Mouse (Mus musculus) layer of hippocampus, postnatal 36 days (tissue): ENCODE results near the gene Ankrd35. TPM values are rescaled to one million over a fixed set of nuclear protein-coding genes. Genes with fewer than 3 reads are reported as not detected.
"Not testable (repeated sequence)": the region's sequence is repeated elsewhere in the genome, so short reads cannot be mapped to it uniquely, and the experiment has no call there.

Source experiments
- DNase-seq, 2 experiments: peaks; one replicate each; pipeline ENCODE4 v3.0.0; 2022
- total RNA-seq, 2 experiments: library from RNA; stranded (reverse); gene quantifications; 2 replicates each; pipeline ENCODE4 v1.2.3; 2021

The Ankrd35 gene
- total RNA-seq, 2 experiments from 2014 or later, result 4.3 to 5.1 TPM

GRCm38 (mm10) chr3:96673514-96673913, 3.6 kb downstream of the Ankrd35 start:
- no peak for DNase-seq

- no peak for DNase-seq
These were observed 4.5 kb downstream of the Ankrd35 start for GRCm38 (mm10) chr3:96674442-96674841.

GRCm38 (mm10) chr3:96675171-96675570, 5.2 kb downstream of the Ankrd35 start:
- no peak for DNase-seq

- no peak for DNase-seq
These were observed 5.8 kb downstream of the Ankrd35 start for GRCm38 (mm10) chr3:96675690-96676089.

GRCm38 (mm10) chr3:96678456-96678855, 8.5 kb downstream of the Ankrd35 start:
- DNase-seq, result no peak

DNA sequence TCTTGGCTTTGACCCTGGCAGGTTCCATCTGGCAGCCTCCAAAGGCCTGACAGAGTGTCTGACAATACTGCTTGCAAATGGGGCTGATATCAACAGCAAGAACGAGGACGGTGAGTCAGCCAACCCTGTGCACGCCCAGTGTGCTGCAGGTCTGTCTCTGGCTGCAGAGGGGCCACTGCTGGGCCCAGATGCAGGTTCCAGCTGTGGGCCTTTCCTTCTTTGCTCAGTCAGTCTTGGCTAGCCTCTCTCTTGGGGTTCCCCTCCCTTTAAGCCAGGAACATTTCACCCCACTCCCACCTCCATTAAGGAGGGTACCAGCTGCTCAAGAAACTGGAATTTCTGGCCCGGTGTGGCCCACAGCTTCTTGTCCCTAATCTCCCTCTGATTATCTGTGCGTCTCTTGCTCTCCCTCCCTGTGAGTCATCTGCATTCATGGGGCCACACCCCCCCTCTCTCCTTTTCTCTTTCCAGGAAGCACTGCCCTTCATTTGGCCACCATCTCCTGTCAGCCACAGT, 9.3 kb downstream of the Ankrd35 start:
- DNase-seq, result no peak

DNA sequence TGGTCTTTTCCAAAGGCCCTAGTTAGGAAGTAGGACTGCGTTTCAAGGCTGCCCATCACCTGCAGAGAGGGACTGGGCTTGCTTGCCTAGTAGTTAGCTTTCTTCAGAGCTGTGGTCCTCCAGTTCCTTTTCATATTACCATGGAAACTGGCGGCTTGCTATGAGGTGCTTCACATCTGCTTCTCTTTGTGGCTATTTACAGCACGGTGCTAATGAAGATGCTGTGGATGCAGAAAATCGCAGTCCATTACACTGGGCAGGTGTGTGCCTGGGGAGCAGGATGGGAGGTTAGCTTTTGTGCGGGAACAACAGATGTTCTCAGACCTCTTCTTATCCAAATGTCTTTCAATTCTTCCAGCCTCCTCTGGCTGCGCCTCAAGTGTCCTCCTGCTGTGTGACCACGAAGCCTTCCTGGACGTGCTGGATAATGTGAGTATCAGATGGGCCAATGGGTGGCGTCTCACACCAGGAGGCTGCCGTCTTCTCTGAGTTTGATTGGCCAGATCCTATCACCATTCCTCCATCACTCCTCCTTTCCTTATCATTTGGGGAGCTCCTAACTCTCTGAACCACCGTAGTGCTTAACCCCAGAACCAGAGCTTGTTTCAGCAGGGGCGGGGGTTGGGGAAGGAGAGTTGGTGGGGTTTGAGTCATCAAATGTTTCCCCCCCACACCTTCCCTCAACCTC, 10.5 kb downstream of the Ankrd35 start:
- no peak for DNase-seq

DNA sequence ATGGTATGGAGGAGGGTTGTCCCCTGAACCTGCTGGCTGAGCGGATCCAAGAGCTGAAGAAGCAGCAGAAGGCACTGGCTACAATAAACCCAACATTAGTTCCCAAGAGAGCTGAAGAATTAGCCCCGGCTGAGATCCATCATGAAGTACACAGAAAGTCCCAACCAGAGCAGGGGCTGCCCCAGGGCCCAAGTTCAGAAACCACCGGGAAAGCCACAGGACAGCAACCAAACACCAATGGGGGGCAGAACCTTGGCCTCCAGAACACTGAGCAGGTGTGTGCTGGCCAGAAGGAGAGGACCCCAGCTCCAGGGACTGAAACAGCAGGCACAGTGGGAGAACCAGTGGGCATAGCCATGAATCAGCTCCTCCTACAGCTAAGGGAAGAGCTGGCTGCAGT, 13.6 kb downstream of the Ankrd35 start:
- no peak for DNase-seq

GRCm38 (mm10) chr3:96684151-96684821, 14.4 kb downstream of the Ankrd35 start:
- DNase-seq, result no peak

DNA sequence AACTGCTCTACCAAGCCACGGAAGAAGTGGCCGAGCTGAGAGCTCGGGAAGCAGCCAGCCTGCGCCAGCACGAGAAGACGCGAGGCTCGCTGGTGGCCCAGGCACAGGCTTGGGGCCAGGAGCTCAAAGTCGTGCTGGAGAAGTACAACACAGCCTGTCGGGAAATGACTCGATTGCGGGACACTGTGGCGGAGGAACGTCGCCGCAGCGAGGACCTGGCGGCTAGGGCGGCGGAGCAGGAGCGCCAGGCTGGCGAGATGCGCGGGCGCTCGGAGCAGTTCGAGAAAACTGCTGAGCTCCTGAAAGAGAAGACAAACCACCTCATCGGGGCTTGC, 14.9 kb downstream of the Ankrd35 start:
- DNase-seq, result no peak

DNA sequence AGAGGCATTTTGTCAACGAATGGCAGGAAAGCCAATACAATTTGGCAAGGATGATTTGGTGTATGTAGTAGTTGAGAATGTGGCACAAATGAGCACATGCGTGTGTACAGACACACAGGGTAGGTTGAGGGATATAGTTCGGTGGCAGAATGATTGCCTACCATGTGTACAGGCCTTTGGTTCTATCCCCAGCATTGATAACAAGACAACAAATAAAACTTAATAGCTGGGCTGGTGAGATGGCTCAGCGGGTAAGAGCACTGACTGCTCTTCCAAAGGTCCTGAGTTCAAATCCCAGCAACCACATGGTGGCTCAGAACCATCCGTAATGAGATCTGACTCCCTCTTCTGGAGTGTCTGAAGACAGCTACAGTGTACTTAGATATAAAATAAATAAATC, 16.1 kb downstream of the Ankrd35 start:
- not testable (repeated sequence) for DNase-seq

DNA sequence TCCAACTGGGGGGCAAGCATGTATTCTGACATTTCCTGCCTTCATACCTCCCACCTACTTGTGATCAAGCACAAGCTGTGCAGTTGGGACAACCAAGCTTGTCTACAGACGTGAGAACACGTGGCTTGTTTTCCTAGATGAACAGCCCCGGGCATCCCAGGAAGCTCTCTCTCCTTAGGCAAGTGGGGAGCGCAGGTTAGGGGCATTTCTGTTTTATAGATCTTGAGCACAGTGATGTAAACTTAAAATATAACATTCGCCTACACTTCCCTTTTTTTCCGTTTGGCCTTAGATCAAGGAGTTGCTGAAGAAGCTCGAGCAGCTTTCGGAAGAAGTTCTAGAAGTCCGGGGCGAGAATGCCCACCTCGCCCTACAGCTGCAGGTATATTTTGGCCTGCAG, 18.9 kb downstream of the Ankrd35 start:
- DNase-seq, result no peak

GRCm38 (mm10) chr3:96690298-96690697, 20.4 kb downstream of the Ankrd35 start:
- no peak for DNase-seq

- DNase-seq, result no peak
These were observed 22.6 kb downstream of the Ankrd35 start for GRCm38 (mm10) chr3:96692506-96692905.

DNA sequence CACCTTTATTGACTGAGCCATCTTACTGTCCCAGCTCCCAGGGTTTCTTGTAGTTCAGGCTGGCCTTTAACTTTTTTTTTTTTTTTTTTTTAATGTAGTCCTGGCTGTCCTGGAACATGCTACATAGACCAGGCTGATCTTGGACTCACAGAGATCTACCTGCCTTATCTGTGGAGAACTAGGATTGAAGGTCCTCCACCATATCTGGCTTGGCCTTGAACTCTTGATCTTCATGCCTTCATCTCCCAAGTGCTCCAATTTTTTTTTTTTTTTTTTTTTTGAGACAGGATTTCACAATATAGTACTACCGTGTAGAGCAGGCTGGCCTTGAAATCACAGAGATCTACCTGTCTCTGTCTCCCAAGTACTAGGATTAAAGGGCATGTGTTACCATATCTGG, 23.6 kb downstream of the Ankrd35 start:
- DNase-seq, result no peak

DNA sequence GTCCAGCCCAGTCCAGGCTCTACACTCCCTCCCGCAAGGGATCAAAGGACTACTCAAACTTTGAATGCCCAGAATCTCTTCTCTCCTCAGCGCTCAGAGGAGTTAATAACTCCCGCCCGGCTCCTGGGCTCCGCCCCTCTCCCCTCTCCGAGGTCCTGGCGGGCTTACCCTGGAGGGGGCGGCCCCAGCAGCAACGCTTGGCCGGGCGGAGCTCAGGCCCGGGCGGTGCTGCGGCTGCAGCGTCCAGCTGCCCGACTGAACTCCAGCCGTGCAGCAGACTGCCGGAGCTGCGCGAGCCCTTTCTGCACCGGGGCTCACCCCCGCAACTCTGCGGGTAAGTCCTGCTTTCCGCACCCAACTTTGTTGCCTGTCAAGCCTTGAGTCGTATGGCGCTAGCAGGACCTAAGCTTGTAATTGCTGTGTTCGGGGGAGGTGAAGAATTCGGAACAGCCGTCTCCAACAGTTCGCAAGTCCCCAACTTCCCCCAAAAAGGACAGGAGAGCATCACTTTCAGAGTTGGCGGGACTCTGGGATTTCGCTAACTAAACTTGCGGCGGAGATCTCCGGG, 26.4 kb downstream of the Ankrd35 start, which contains the start of gene Pias3:
Pias3 (plus strand) TSS at position 187 of the 568 bp plus-strand sequence.
- DNase-seq, result peak; percentile 55 to 72

DNA sequence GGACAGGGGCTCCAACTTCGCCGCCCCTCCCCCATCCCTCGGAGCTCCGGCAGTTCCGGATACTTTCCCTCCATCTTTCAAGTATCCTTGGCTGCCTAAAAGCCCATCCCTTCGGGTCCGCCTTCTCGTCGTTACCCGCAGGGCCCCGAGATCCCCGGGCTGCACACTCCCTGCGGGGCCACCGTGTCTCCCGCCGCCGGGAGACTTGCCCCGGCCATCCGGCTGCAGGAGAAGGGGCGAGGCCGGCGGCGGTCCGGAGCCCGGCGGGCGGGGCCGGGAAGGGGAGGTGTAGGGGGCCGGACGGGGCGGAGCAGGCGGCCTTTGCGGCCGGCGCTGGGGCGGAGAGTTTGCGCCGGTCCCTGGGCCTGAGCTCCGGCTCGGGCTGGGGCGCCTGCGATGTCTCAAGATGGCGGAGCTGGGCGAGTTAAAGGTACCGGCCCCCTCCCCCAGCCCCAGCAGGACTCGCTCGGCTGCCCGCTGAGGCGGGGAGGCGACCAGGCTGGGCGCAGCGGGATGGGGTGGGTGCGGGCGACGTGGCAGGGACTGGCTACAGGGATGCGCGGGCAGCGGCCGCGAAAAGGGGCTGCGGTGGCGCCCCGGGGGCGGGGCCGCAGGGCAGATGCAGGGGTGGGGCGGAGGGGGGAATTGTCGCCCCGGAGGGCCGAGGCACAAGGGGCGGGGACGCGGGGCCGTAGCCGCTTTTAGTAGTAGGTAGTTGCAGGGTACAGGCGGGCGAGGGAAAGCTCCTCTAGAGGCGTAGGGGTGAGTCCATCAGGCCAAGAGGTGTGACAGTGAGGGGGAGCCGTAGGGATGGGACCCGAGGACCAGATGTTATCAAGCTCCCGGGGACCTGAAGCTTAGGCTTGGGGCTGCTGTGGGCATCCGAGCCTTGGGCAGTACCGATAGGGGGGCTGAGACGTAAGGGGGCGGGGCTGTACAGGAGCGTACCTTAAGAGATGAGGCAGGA, 27.1 kb downstream of the Ankrd35 start:
- peak; percentile 83 to 85 for DNase-seq

DNA sequence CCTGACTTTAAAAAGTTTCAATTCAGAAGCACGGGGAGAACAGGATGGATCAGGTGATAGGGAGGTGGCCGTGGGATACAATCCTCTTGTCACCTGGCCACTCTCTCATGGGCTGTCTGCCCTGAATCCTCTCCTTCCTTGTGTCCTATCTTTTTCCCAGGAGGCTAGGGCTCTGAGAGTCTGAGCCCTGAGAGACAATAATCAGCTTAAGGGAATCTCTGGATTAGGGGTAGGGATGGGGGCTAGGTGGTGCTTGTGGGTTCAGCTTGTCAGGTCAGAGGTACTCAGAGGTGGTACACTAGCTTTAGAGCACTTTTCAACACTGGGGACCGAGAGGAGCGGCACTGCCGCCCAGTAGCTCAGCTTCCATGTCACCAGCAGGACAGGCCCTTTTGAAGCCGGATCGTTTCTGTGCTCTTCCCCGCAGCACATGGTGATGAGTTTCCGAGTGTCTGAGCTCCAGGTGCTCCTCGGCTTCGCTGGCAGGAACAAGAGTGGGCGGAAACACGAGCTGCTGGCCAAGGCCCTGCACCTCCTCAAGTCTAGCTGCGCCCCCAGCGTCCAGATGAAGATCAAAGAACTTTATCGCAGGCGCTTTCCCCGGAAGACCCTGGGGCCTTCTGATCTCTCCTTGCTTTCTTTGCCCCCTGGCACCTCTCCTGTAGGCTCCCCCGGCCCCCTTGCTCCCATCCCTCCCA, 29.2 kb downstream of the Ankrd35 start:
- DNase-seq, result no peak

DNA sequence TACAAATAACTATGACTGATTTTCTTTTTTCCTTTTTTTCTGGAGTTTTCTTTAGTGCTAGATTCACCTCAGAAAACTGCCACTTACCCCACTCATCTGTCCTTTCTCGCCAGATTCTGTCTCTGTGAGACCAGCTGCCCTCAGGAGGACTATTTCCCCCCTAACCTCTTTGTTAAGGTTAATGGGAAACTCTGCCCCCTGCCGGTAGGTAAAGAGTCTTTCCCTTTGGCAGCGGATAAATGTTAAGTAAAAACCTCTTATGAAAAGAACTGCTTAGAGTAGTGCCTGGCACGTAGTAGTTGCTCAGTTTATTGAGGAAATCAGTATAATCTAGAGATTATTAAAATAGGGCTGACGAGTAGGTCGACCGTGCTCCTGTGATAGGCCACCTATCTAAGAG, 30.4 kb downstream of the Ankrd35 start:
- DNase-seq, result no peak

DNA sequence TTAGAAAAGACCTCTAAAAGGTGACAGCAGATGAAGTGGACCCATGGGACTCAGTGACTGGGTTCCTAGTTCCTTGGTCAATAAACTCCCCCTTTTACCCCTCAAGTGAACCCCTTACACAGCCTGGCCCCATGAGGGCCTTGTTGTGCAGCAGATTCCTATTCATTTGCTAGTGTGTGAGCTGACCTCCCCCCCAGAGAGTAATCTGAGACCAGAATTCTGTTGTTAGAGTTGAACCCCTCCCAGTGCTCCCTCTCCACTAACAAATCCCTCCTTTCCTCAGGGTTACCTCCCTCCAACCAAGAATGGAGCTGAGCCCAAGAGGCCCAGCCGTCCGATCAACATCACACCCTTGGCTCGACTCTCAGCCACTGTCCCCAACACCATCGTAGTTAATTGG, 31.1 kb downstream of the Ankrd35 start:
- DNase-seq, result no peak

GRCm38 (mm10) chr3:96704778-96705177, 34.8 kb downstream of the Ankrd35 start:
- DNase-seq, result no peak

- no peak for DNase-seq
These were observed 36.3 kb downstream of the Ankrd35 start for GRCm38 (mm10) chr3:96706217-96706616.
